Mouse (Mus musculus) forebrain, postnatal 0 days (tissue): Measurements from ENCODE around the gene Prr36. TPM values are rescaled to one million over a fixed set of nuclear protein-coding genes. Genes with fewer than 3 reads are reported as not detected.
A peak's percentile ranks its signal among the peaks of the same experiment; 100 is the strongest.

Experiments used
- ATAC-seq: fragments of 200-750 bp; cut with Nextera tagmentation; 2 replicates; pipeline ENCODE4 v1.8.0; 2017; ENCODE audit warnings: mild to moderate bottlenecking, moderate library complexity
- DNase-seq: peaks from one replicate; pipeline ENCODE4 v3.0.0-alpha.2; 2015
- H3K27ac ChIP-seq: fragments of 300-500 bp; sonication (generic); 2 replicates; pipeline ENCODE4 v1.5.1; 2014; ENCODE audit warnings: low read depth, mild to moderate bottlenecking, antibody characterized with exemption, low read length, moderate library complexity, mixed read lengths
- H3K27me3 ChIP-seq: fragments of 300-500 bp; sonication (generic); 2 replicates; pipeline ENCODE4 v1.6.1; 2014; ENCODE audit warnings: mild to moderate bottlenecking, low read length, mixed read lengths; ENCODE audit not compliant: insufficient read depth
- H3K36me3 ChIP-seq: fragments of 300-500 bp; sonication (generic); 2 replicates; pipeline ENCODE4 v1.6.1; 2014; ENCODE audit warnings: mild to moderate bottlenecking, moderate library complexity; ENCODE audit not compliant: insufficient read depth
- H3K4me1 ChIP-seq: fragments of 300-500 bp; sonication (generic); 2 replicates; pipeline ENCODE4 v1.6.1; 2014; ENCODE audit warnings: antibody characterized with exemption; ENCODE audit not compliant: insufficient read depth
- H3K4me2 ChIP-seq: fragments of 300-500 bp; sonication (generic); 2 replicates; pipeline ENCODE4 v1.6.1; 2014; ENCODE audit warnings: low read depth, mild to moderate bottlenecking, moderate library complexity
- H3K4me3 ChIP-seq: fragments of 300-500 bp; sonication (generic); 2 replicates; pipeline ENCODE4 v1.5.1; 2014; ENCODE audit warnings: low read depth, low read length, mixed read lengths
- H3K9ac ChIP-seq: fragments of 300-500 bp; sonication (generic); 2 replicates; pipeline ENCODE4 v1.6.1; 2014; ENCODE audit warnings: mild to moderate bottlenecking
- H3K9me3 ChIP-seq: fragments of 300-500 bp; sonication (generic); 2 replicates; pipeline ENCODE4 v1.6.1; 2016; ENCODE audit warnings: low read length
- CTCF ChIP-seq: sonication (generic); IDR thresholded peaks from 2 replicates; pipeline ENCODE4 v1.5.1; 2016; ENCODE audit warnings: antibody characterized with exemption, control low read depth, low read depth
- WGBS: fragments of 180-500 bp; shearing (Covaris S2); extraction: QIAGEN DNeasy Blood & Tissue Kit; methylation state at CpG from one replicate; pipeline ENCODE4 v1.1.7; 2014; 5-methylcytosine and 5-hydroxymethylcytosine counted together
- polyA plus RNA-seq: library from polyadenylated mRNA; unstranded; fragments of >200 nt; fragmentation: Nextera tagmentation; extraction: Ambion mirVana; gene quantifications from 2 replicates; pipeline ENCODE4 v1.2.1, GENCODE M21; 2015
- total RNA-seq: library from RNA; depleted of rRNA; stranded (reverse); fragments of >200 nt; gene quantifications from 2 replicates; pipeline ENCODE4 v1.2.3, GENCODE M21; 2014

The Prr36 gene
- total and polyA plus RNA-seq, 2 experiments from 2014 or later, result 14.8 to 37.2 TPM

- peaks cover 15% of the 10 kb centered on the region for H3K4me1 ChIP-seq
- no peaks in the 10 kb centered on the region for H3K9me3 ChIP-seq
- peak overlapping the region; percentile 89 for H3K4me3 ChIP-seq
- peak overlapping the region; percentile 96 for H3K27ac ChIP-seq
- H3K9ac ChIP-seq, result peak overlapping the region; percentile 95
- DNase-seq, result no peak
- H3K27me3 ChIP-seq, result no peaks in the 10 kb centered on the region
- TF ChIP-seq CTCF, result no peak
- WGBS, result 47% methylated on average over 8 of the region's 8 CpGs
- ATAC-seq, result no peak
- H3K4me2 ChIP-seq, result peak overlapping the region; percentile 75
- peaks cover 39% of the 10 kb centered on the region for H3K36me3 ChIP-seq
Measured at GRCm38 (mm10) chr8:4252116-4252760, 35.0 kb upstream of the Prr36 start.

- H3K4me1 ChIP-seq, result peaks cover 10% of the 10 kb centered on the region; the same call in 1 of the 2 replicates
- H3K36me3 ChIP-seq, result peaks cover 45% of the 10 kb centered on the region
- WGBS, result 34% methylated on average over 26 of the region's 26 CpGs
- H3K27ac ChIP-seq, result no peak overlapping the region
- H3K9ac ChIP-seq, result no peak overlapping the region
- DNase-seq (peak; percentile 86), ATAC-seq (peak; percentile 34)
- H3K4me2 ChIP-seq, result no peak overlapping the region
- no peak overlapping the region for H3K4me3 ChIP-seq
- H3K27me3 ChIP-seq, result no peaks in the 10 kb centered on the region
- no peaks in the 10 kb centered on the region for H3K9me3 ChIP-seq
- peak; percentile 87 for TF ChIP-seq CTCF
Measured at GRCm38 (mm10) chr8:4250306-4250970, 33.2 kb upstream of the Prr36 start.

- H3K4me1 ChIP-seq, result peaks cover 10% of the 10 kb centered on the region; the same call in 1 of the 2 replicates
- WGBS, result 18% methylated on average over 29 of the region's 29 CpGs
- H3K4me3 ChIP-seq, result no peak overlapping the region
- H3K36me3 ChIP-seq, result peaks cover 46% of the 10 kb centered on the region
- H3K9me3 ChIP-seq, result no peaks in the 10 kb centered on the region
- DNase-seq (no peak), ATAC-seq (no peak)
- H3K9ac ChIP-seq, result no peak overlapping the region
- TF ChIP-seq CTCF, result no peak
- no peak overlapping the region for H3K4me2 ChIP-seq
- H3K27ac ChIP-seq, result no peak overlapping the region; the same call in 1 of the 2 replicates
- no peaks in the 10 kb centered on the region for H3K27me3 ChIP-seq
Measured at GRCm38 (mm10) chr8:4249213-4249612, 32.0 kb upstream of the Prr36 start.

GRCm38 (mm10) chr8:4247951-4248540 is 30.8 kb upstream of the Prr36 start, which contains the start of gene Tgfbr3l:
Gene Tgfbr3l (plus strand): TSS chr8:4248214.
- ATAC-seq (no peak), DNase-seq (no peak)
- H3K4me3 ChIP-seq, result no peak within 1 kb of the TSS
- peaks cover 58% of the 10 kb centered on the region for H3K36me3 ChIP-seq
- WGBS, result 76% methylated on average over 15 of the region's 15 CpGs
- no peak for TF ChIP-seq CTCF
- H3K27me3 ChIP-seq, result no peaks in the 10 kb centered on the region
- no peak within 1 kb of the TSS for H3K27ac ChIP-seq
- no peak within 1 kb of the TSS for H3K4me2 ChIP-seq
- H3K9ac ChIP-seq, result no peak within 1 kb of the TSS
- H3K4me1 ChIP-seq, result 0 out of 2 replicates have a peak, but pooled peaks cover 4% of the 10 kb centered on the region
- no peaks in the 10 kb centered on the region for H3K9me3 ChIP-seq

GRCm38 (mm10) chr8:4247241-4247640 is 30.0 kb upstream of the Prr36 start:
- no peak for DNase-seq
- Histone ChIP-seq H3K4me2 (no peak overlapping the region), H3K4me3 (no peak overlapping the region), H3K36me3 (peaks cover 66% of the 10 kb centered on the region), H3K27me3 (no peaks in the 10 kb centered on the region), H3K4me1 (no peaks in the 10 kb centered on the region), H3K9ac (no peak overlapping the region), H3K27ac (no peak overlapping the region), H3K9me3 (no peaks in the 10 kb centered on the region)
- TF ChIP-seq CTCF, result no peak
- 91% methylated on average over 8 of the region's 8 CpGs for WGBS
- ATAC-seq, result no peak

GRCm38 (mm10) chr8:4245737-4246136 is 28.5 kb upstream of the Prr36 start:
- WGBS, result 81% methylated on average over 13 of the region's 13 CpGs
- no peak for ATAC-seq
- Histone ChIP-seq H3K27me3 (no peaks in the 10 kb centered on the region), H3K36me3 (peaks cover 76% of the 10 kb centered on the region), H3K4me2 (no peak overlapping the region), H3K4me1 (no peaks in the 10 kb centered on the region), H3K4me3 (no peak overlapping the region), H3K27ac (no peak overlapping the region), H3K9me3 (no peaks in the 10 kb centered on the region), H3K9ac (no peak overlapping the region)
- no peak for DNase-seq
- no peak for TF ChIP-seq CTCF

- 98% methylated on average over 5 of the region's 5 CpGs for WGBS
- Histone ChIP-seq H3K9me3 (no peaks in the 10 kb centered on the region), H3K4me1 (peaks cover 5% of the 10 kb centered on the region; the same call in 1 of the 2 replicates), H3K27me3 (no peaks in the 10 kb centered on the region), H3K27ac (no peak overlapping the region), H3K9ac (no peak overlapping the region), H3K36me3 (peaks cover 79% of the 10 kb centered on the region), H3K4me2 (no peak overlapping the region), H3K4me3 (no peak overlapping the region)
- ATAC-seq, result no peak
- TF ChIP-seq CTCF, result no peak
- no peak for DNase-seq
Measured at GRCm38 (mm10) chr8:4245061-4245460, 27.8 kb upstream of the Prr36 start.
